Mouse (Mus musculus): ENCODE results near the gene Col28a1. TPM values are rescaled to one million over a fixed set of nuclear protein-coding genes. Genes with fewer than 3 reads are reported as not detected.

Col28a1 gene
- total RNA-seq, 2 experiments from 2014 or later = 0.20 to 0.70 TPM

DNA sequence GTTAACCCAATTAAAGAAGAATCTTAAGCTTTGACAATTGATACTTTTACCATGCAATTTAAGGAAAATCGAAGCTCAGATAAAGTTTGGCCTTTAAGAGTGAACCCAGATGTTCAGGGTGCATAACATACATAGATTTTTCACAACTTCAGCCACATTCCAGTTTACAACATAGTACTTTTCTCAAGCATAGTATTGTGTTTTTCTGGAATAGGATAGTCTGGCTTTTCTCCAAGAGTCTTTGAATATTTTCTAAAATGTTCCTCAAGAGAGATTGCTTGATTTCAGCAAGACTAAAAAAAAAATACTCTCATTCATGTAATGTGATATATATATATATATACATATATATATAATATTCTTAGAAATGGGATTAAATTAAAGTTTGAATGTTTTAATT, 27.7 kb downstream of the Col28a1 start:
- H3K27ac ChIP-seq = no peak overlapping the region
- intact Hi-C loops (cut with DNase I) = no loop called here
- H3K4me3 ChIP-seq = no peak overlapping the region
- TF ChIP-seq CTCF (IDR thresholded peaks at IDR 0.05) = no peak
- DNase-seq = no peak

- DNase-seq = no peak
- intact Hi-C loops (cut with DNase I) = no loop called here
- no peak overlapping the region for H3K4me3 ChIP-seq
- TF ChIP-seq CTCF (IDR thresholded peaks at IDR 0.05) = no peak
- H3K27ac ChIP-seq = no peak overlapping the region
These were observed 32.4 kb downstream of the Col28a1 start for GRCm38 (mm10) chr6:8160001-8160400.

DNA sequence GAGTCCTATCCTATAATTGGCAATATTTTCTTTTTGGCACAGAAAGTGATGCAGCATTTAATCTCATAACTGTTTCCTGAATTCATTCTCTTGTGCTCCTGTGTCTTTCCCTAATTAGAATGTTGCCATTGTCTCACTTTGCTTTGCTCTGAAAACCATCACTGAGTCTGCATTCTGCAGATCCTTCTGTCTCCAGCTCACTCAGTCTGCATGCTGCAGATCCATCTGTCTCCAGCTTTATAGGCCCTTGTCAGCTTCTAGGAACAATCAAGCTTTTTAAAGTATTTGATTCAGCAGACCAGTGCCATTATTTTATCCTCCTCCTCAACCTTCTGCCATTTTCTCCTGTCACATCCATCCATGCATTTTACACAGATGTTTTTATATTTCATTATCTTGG, 35.3 kb downstream of the Col28a1 start:
- TF ChIP-seq CTCF (IDR thresholded peaks at IDR 0.05) = no peak
- Histone ChIP-seq H3K27ac (no peak overlapping the region), H3K4me3 (no peak overlapping the region)
- intact Hi-C loops (cut with DNase I) = no loop called here
- no peak for DNase-seq

- no peak overlapping the region for H3K27ac ChIP-seq
- TF ChIP-seq CTCF (IDR thresholded peaks at IDR 0.05) = no peak
- no peak for DNase-seq
- intact Hi-C loops (cut with DNase I) = no loop called here
- H3K4me3 ChIP-seq = no peak overlapping the region
These were observed 39.7 kb downstream of the Col28a1 start for GRCm38 (mm10) chr6:8152551-8153361.

GRCm38 (mm10) chr6:8148916-8149315, 43.5 kb downstream of the Col28a1 start:
- no peak for TF ChIP-seq CTCF (IDR thresholded peaks at IDR 0.05)

GRCm38 (mm10) chr6:8141881-8142280, 50.5 kb downstream of the Col28a1 start:
- no peak for TF ChIP-seq CTCF (IDR thresholded peaks at IDR 0.05)
- Histone ChIP-seq H3K27ac (no peak overlapping the region), H3K4me3 (no peak overlapping the region)
- intact Hi-C loops (cut with DNase I) = no loop called here
- no peak for DNase-seq

More at GRCm38 (mm10) chr6:8148916-8149315, 43.5 kb downstream of the Col28a1 start:
- intact Hi-C loops (cut with DNase I) = no loop called here
- no peak overlapping the region for H3K27ac ChIP-seq
- no peak for DNase-seq
- H3K4me3 ChIP-seq = no peak overlapping the region

GRCm38 (mm10) chr6:8130149-8130548, 62.3 kb downstream of the Col28a1 start:
- no peak for TF ChIP-seq CTCF (IDR thresholded peaks at IDR 0.05)
- DNase-seq = no peak
- intact Hi-C loops (cut with DNase I) = no loop called here

GRCm38 (mm10) chr6:8128164-8128563, 64.3 kb downstream of the Col28a1 start:
- intact Hi-C loops (cut with DNase I) = no loop called here
- Histone ChIP-seq H3K27ac (no peak overlapping the region), H3K4me3 (no peak overlapping the region)
- TF ChIP-seq CTCF (IDR thresholded peaks at IDR 0.05) = no peak
- no peak for DNase-seq

More at GRCm38 (mm10) chr6:8130149-8130548, 62.3 kb downstream of the Col28a1 start:
- H3K27ac ChIP-seq = no peak overlapping the region
- no peak overlapping the region for H3K4me3 ChIP-seq

- TF ChIP-seq CTCF (IDR thresholded peaks at IDR 0.05) = no peak
- intact Hi-C loops (cut with DNase I) = no loop called here
These were observed 65.9 kb downstream of the Col28a1 start for GRCm38 (mm10) chr6:8126545-8126944.

DNA sequence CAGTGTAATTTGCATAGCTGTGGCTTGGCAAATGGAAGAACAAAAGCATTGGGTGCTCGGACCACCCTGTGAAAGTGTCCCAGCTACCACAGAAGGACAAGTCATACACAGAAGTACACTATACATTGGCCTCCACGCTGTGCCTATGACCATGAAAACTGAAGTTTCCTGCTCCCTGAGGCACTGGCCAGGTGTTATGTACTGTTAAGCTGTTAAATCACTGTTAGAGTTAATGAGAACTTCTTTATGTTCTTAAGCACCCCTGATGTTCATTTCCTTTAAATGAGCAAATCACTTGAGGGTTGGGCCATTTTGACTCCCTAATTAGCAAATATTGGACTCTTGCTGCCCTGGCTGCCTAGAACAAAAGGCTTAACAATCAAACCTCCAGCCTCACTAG, 73.3 kb downstream of the Col28a1 start:
- Histone ChIP-seq H3K4me3 (no peak overlapping the region), H3K27ac (no peak overlapping the region)
- no peak for DNase-seq
- intact Hi-C loops (cut with DNase I) = no loop called here
- no peak for TF ChIP-seq CTCF (IDR thresholded peaks at IDR 0.05)

More at GRCm38 (mm10) chr6:8126545-8126944, 65.9 kb downstream of the Col28a1 start:
- Histone ChIP-seq H3K4me3 (no peak overlapping the region), H3K27ac (no peak overlapping the region)
- no peak for DNase-seq

- no peak for DNase-seq
- TF ChIP-seq CTCF (IDR thresholded peaks at IDR 0.05) = no peak
- intact Hi-C loops (cut with DNase I) = no loop called here
- Histone ChIP-seq H3K4me3 (no peak overlapping the region), H3K27ac (no peak overlapping the region)
These were observed 73.8 kb downstream of the Col28a1 start for GRCm38 (mm10) chr6:8118577-8118976.

DNA sequence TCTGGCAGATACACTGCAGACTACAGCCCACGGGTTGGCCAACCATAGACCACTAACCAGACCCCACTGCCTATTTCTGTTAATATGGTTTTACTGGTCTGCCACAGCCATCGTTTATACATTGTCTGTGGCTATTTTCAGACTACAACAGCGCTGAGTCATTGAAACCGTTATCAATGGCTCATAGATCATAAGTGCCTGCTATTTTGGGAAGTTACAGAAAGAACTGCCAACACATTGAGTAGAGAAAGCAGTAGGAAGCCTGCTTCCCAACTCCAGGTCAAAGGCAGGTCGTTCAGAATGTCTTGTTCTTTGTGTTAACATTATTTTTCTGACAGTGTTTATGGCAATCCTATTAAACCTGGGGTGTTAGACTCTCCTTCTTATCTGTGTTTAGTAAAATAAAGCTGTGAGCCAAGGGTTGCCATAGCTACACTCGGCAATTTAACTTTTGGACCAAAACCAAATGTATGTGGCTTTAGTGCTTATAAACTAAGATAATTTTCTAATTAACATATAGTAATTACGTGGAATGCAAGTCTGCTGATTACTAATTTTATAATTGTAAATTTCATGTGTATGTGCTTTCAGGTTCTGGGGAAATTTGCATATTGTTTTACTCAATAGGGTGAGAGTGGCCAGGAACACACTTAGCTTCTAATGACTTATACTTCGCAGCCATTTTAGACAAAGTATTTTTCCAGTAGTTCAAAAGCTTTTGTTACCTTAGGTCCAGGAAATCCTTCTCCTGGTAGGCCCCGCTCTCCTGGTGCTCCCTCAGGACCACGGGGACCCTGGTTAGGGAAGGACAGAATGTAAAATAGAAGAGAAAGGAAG, 86.3 kb downstream of the Col28a1 start:
- DNase-seq = no peak
- no peak overlapping the region for H3K4me3 ChIP-seq
- TF ChIP-seq CTCF (IDR thresholded peaks at IDR 0.05) = no peak
- intact Hi-C loops (cut with DNase I) = no loop called here
- no peak overlapping the region for H3K27ac ChIP-seq

DNA sequence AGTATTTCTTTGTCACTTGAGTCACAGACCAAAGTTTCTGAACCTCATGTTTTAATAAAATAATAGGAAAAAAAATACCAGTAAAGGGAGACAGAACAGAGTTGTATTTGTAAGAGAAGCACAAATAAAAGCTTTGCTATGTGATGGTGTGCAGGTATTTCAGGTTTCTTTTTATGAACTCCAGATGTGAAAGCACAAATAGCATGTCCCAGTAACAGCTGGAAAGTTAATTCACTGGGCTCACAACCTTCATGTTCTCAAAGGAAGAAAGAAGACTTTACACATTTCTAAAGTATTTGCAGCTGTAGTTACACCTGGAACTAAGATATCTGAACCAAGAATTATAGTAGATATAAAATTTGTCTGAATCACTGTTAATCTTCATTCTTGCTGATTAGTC, 91.2 kb downstream of the Col28a1 start:
- no peak for TF ChIP-seq CTCF (IDR thresholded peaks at IDR 0.05)
- intact Hi-C loops (cut with DNase I) = no loop called here
- no peak overlapping the region for H3K4me3 ChIP-seq
- H3K27ac ChIP-seq = no peak overlapping the region
- no peak for DNase-seq
